Mouse (Mus musculus): Measurements from ENCODE around the gene Fam184a. TPM values are rescaled to one million over a fixed set of nuclear protein-coding genes. Genes with fewer than 3 reads are reported as not detected.

Fam184a gene
- polyA plus RNA-seq (2015; fragmentation: Nextera tagmentation; extraction: Ambion mirVana), result 0.88 and 1.1 TPM in 2 replicates

GRCm38 (mm10) chr10:53750955-53751652 is at the start of gene Fam184a:
Gene Fam184a (minus strand): TSS chr10:53751123.

GRCm38 (mm10) chr10:53630339-53630738 is 120.6 kb downstream of the Fam184a start, which contains the start of gene Mcm9:
Gene Mcm9 (minus strand): TSS chr10:53630439.

GRCm38 (mm10) chr10:53596677-53597120 is 154.2 kb downstream of the Fam184a start, which contains the start of gene Asf1a:
Gene Asf1a (plus strand): TSS chr10:53596757.

Other genes with a start within 250 kb of the Fam184a start
- 50.8 and 54.4 TPM in 2 replicates for gene Asf1a, start 154.4 kb downstream of the Fam184a start, polyA plus RNA-seq (2015; fragmentation: Nextera tagmentation; extraction: Ambion mirVana)
- 3.5 and 4.3 TPM in 2 replicates for gene Mcm9, start 120.7 kb downstream of the Fam184a start, polyA plus RNA-seq (2015; fragmentation: Nextera tagmentation; extraction: Ambion mirVana)

Data from urinary bladder, postnatal 0 days (tissue).